Mouse (Mus musculus): Measurements from ENCODE around the gene Tsen15.

Tsen15 gene

DNA sequence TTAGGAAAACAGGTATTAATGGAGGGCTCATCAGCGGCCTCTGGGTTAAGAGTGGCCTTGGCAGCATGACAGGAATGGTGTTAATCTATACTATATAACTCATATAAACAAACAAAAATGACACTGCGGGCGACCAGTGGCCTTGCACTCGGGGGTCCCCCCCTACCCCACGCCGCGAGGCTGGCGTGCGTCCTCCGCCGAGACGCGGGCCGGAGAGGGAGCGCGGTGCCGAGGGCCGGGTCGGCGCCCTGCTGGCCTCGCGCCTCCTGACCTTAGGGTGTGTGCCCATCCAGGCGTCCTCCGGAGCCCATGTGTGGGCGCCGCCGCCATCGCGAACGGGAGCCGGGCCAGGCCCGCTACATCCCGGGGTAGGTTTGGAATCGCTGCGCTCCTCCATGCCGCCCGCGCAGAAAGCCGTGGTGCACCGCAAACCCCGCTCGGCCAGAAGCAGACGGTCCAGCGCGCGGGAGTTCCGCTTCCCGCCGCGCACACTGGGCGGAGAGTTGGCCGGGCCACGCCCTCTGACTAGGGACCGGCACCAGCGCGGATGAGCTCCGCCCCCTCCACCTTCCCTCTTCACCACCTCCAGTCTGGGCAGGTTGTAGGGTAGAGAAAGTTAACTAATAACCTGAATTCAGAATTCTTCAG is at the start of gene Tsen15:
TSS of gene Tsen15 (minus strand) at position 501 of the 648 bp plus-strand sequence.
- peak; percentile 48 to 74 for DNase-seq (ENCODE audit: low spot score in 2 of 2)

DNA sequence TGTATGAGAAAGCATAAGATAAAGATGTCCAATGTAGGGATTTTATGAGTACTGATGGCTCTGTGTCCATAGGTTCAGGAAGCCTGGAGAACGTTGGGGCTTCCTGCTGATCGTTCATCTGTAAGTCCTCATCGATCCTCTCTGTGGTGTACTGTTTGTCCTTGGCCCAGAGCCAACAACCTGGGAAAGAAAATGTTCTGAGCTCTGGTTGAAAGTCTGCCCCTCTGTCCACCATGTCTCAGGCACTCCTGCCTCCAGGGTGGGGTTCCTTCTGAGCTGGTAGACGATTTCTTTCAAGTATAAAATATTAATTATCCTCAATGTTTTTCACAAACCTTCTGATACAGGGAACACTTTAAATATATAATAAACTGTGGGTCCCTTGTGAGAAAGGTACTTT is 47.7 kb upstream of the Tsen15 start:
- no peak for DNase-seq (ENCODE audit: low spot score in 2 of 2)

DNA sequence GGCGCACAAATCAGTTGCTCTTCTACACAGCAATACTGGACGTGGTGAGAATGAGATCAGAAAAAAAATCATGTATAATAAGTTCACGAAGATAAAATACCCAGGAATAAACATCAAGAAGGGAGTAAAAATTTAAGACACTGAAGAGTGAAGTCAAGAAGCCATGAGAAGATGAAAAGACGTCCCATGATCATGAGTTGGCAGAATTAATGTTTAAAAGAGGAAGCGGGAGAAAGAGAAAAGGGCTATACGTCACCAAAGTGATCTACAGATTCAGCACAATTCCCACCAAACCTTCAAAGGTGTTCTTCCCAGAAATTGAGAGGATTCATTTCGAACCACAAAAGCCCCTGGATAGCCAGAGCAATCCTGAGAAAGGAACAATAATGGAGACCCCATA is 43.3 kb upstream of the Tsen15 start:
- no peak for DNase-seq (ENCODE audit: low spot score in 2 of 2)

DNA sequence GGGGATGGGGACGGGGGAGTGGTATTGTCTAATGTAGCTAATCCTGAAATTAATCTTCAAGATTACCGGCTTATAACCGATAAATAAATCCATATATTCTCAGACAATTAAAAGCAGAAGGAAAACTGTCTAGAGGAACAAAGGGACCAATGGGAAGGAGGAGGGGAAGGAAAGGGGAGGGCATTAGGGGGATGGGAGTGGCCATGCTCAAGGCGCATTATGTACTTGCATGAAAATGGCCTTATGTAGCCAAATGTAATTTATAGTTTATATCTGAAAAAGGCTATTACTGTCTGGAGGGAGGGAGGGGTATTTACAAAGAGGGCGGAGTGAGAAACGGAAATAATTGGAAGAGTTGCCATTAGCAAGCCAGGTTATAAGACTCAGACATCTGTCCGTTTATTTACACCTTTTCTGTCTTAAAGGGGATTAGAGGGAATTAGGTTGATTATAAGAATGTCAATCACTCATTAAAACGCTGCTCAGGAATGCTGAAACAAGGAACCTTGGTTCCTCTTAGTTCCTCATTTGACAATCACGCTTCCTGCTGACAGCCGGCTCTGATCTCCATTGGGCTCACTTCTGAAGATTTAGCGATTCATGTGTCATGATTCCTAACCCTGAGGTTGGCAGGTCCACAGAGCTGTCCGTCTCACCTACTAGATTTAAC is 41.6 kb upstream of the Tsen15 start:
- no peak for DNase-seq (ENCODE audit: low spot score in 2 of 2)

DNA sequence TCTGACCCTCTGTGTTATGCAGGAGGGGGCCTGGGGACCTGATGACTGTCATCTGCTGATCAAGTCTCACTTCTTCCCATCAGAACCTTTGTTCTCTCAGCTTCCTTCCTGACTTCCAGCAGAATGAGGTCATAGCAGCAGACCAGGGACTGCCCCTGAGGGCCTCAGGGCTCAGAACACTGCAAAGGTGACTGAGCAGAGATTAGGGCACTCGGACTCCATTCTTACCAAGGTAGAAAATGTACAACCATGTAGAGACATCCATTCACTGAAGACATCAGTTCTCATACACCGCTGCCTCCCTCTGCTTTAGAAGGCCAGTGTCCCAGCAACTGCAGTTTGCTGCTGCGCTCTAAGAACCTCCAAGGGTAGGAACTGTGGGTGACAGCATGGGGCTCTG is 36.6 kb upstream of the Tsen15 start:
- no peak for DNase-seq (ENCODE audit: low spot score in 2 of 2)

DNA sequence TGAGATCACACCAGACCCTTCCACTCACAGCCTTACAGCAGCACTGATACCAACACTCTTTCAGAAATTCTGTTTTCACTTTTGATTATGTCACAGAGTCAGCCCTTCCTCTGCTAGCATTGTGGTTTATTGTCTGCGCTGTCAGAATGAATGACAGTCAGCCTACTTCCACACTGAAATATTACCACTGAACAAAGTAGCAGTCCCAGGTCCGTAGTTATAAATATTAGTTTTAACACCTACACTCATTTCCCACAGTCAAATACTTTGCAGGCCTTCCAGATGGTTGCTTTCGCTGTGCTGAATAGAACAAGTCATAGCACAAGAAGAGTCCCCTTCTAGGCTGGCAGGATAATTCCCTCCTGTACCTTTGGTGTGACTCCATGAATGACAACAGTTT is 35.8 kb upstream of the Tsen15 start:
- DNase-seq (ENCODE audit: low spot score in 2 of 2): no peak

DNA sequence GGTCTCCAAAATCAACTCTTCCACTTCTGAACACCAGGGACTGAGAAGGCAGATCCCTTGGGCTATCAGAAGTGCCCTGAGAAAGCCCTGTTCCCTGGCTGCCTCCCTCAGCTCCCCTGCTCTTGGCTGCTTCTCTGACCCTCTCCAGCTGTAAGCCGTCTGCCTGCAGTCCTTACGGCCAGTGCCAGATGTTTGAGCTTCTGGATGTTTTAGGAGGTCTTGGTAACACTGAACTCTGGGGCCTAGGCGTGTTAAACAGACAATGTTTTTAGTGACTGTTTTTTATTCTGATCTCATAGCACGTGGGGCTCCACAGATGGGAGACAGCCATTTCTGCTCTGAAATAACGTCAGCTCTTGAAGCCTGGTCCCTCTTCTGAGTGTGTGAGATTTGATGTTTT is 31.1 kb upstream of the Tsen15 start:
- no peak for DNase-seq (ENCODE audit: low spot score in 2 of 2)

DNA sequence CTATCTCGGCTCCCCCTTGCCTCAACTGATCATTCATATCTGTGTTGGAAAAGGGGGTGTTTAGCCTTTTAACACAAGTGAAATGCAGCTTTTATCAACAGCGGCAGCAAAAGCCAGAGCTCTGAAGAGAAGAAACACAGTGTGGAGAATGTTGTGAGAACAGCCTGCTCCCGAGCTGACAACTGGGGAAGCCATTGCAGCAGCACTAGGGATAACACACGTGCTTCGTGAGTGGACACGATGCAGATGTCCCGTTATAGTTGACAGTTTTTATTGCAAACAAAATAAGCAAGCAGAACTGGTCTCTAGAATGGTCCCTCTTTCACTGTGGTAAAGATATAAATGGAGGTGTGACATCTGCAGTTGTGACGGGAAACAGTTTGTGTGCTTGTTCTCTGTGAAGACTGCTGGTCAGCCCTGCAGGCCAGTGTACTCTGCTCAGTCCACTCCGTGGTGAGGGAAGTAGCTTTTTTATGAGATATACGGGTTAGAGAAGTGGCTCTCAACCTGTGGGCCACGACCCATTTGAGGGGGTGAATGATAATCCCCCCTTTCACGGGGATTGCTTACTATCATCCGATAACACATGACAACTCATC is 29.9 kb upstream of the Tsen15 start:
- no peak for DNase-seq (ENCODE audit: low spot score in 2 of 2)

DNA sequence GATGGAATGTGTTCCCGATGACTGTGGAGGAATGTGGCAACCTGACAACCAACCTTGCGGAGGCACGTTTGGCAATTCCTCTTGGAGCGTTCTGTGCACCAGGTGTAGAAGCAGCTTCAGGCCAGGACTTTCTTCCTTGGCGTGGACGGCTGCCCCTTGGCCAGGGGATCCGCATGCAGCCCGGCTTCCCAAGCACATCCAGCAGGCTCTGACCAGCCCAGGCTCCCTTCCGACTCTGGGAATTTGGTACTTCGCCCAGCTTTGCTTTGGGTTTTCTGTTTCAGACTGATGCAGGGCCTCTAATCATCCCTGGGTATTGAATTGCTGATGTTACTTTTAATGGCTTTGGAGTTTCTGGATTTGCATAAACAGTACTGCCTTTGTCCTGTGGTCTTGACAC is 28.0 kb upstream of the Tsen15 start:
- no peak for DNase-seq (ENCODE audit: low spot score in 2 of 2)

DNA sequence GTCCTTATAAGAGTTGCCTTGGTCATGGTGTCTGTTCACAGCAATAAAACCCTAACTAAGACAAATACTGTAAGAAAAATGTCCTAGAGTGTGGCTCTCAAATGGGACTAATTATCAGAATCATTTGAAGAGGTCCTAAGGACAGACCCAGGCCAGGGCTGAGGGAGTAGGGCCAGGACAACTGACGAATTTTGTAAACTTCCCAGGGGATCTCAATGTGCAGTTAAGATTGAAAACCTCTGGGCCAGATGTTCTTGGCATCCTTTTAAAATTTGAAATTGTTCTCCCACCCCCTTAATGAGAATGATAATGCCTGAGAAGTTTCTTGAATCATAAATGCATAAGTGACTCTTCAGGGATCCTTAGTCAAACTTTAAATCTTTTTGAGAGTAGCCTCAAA is 27.5 kb upstream of the Tsen15 start:
- no peak for DNase-seq (ENCODE audit: low spot score in 2 of 2)

DNA sequence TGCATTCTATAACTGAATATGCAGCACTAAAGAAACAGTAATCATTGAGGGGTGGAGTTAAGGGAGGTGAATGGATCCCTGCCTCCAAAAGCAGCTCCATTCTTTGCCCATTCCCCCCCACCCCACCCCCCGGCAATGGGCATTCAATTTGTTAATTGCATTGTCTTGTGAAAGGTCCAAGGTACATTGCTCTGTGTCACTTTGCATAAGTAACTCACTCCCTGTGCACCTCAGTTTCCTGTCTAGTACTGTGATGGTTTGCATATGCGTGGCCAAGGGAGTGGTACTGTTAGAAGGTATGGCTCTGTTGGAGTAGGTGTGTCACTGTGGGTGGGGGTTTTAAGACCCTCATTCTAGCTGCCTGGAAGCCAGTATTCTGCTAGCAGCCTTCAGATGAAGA is 26.6 kb upstream of the Tsen15 start:
- no peak for DNase-seq (ENCODE audit: low spot score in 2 of 2)

DNA sequence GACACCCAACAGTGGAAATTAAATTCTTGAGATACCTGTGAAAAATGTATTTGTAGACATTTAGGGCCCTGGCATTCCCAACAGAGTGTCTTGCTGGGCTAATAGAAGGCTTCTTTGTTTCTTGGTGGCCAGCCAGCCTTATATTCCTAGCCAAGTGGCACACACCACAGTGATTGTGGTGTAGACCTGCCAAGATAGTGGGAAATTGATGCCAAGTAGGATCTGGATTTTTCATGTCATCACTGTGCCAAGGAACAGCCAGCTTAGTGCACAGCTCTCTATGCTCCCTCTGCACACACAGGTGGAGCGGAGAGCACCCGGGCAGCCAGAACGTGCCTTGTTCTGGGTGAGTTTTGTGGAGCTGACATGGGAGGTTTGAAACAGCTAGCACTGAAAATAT is 24.2 kb upstream of the Tsen15 start:
- DNase-seq (ENCODE audit: low spot score in 2 of 2): no peak

DNA sequence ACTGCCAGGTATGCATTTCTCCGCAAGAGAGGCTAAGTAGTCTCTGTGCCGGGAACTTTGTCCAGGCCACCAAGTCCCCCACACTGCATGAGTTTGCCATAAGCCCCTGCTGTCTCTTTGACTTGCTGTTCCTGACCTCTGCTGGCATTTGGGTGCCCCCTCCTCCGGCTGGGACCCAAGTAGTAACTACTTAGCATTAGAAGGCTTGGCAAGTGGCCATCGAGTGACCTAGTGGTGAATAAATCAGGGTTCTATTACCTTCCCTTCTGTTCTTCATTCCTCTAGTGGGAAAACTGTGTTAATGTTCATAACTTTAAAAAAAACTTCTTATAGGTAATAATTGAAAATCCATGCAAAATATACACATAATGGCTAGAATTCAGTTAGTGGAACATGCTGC is 22.9 kb upstream of the Tsen15 start:
- DNase-seq (ENCODE audit: low spot score in 2 of 2): no peak

DNA sequence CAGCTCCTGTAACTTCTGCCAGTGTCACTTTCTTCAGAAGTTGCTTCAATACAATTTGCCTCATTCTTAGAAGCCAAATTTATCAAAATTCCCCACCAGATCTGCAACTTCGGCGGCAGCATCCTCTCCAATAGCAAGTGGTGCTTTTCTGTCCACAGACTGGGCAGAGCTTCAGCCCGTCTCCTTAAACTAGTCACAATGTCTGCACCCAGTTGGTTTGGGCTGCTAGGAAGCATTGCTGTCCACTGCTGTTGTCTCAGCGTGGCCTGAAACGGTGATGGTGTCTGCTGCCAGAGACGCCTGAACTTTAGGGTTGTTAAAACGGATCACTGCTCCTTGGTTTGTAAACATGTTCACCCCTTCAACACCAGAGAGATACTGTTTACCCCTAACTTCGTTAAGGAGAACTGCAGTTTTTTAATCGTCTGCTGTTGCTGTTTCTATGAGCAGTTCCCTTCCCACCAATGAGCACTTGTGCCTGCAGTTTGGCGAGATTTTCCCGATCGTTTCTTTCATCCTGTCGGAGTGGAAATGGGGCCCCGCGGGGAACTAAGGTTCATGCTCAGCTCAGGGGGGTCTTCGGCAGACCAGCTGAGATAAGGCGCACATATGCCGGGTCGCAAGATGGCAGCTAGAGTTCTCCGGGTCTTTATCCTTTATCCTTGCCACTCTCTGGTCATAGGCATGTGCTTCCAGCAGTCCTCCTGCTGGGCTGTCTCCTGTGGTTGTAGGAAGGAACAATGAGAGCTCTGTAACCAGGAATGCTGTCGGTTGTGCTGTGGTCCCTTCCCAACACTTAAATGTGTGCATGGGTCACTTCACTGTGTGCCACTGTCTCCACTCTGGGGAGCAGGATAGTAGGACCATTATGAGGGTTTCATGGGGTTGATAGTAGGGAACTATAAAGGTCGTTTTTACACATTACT is 20.8 kb upstream of the Tsen15 start:
- no peak for DNase-seq (ENCODE audit: low spot score in 2 of 2)

DNA sequence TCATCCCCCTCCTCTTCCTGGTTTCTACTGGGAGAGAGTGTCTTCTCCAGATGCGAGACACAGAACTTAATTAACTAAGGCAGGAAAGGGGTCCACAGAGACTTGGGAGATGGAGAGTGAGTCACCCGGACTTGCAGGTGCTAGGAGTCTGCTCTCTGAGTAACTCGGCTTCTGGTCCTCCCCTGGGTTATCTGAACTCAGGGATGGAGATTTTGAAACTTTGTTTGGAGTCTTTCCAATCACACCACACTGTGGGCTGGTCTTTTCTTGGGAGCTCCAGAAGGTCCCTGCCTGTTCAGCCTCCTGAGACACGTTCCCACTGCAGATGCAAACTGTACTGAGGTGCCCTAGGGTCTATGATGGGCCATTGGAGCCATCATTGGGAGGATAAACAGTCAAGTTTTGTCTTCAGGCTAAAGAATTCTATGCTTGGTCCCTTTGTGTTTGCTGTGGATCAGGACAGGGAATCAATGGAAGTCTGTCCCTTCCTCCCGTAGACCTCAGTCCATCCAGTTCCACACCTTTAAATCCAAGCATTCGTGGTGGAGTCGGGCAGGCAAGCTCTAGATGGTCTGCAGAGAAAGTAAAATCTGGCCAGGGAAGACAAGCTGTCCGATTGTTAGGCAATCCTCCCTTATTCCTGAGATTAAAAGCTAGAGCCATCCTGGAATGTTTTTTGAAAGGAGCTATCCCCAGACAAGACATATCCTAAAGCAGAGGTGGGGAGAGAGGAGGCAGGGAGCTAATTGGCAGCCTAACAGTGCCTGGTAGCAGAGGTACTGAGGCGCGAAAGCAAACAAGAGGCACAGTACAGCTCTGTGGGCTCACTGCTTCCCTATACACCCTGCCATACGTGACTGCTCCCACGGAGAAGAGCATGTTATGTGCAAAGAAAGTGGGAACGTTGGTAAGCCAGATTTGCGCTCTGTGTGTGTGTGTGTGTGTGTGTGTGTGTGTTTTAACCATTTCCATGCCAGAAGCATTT is 14.4 kb upstream of the Tsen15 start:
- no peak for DNase-seq (ENCODE audit: low spot score in 2 of 2)

DNA sequence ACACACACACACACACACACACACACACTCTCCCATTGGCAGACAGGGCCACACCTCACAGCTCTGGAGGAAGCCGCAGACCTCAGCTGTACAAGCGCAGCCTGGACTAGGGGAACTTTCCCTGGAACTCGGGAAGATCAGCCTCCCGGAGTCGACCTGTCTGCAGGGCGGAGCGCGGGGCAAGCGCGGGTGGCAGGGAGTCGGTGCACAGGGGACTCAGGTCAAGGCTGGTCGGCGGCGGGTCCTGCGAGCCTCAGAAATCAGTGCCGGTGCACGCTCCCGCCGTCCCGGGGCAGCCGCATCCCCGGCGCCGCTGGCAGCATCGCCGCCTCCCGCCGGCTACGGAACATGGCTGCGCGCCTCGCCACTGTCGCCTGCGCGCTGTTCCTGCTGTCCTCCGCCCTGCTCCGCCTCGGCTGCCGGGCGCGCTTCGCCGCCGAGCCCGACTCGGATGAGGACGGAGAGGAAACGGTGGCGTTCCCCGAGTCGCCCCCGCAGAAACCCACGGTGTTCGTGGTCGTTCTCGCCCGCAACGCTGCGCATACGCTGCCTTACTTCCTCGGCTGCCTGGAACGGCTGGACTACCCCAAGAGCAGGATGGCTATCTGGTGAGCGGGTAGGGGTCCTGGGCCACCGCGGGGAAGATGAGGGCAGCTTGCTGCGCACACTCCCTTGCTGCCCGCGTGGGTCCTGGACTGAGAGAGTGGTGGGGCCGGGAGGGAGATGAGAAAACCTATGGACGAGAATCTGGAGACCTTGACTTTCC is 13.5 kb upstream of the Tsen15 start, which contains the start of gene Colgalt2:
TSS of gene Colgalt2 (plus strand) at position 41 of the 766 bp plus-strand sequence.
- DNase-seq (ENCODE audit: low spot score in 2 of 2): peak; percentile 6 to 15

DNA sequence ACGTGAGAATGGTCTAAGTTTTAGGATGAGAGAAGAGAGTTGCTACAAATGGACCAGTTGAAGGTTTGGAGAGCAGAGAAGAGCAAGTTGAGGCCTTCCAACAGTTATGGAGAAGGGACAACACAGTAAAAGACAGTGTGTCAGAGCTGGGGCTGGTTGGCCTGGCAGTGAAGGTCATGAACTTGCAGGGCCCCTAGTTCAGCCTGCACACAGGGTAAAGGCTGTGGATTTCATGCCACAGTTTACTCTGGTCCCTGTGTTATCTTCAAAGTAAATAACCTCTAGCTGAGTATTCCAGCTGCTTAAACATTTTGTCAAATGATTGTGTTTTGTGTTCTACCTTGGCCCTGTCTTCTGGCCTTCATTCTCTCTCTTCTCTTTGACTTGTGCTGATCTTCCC is 12.2 kb upstream of the Tsen15 start:
- no peak for DNase-seq (ENCODE audit: low spot score in 2 of 2)

DNA sequence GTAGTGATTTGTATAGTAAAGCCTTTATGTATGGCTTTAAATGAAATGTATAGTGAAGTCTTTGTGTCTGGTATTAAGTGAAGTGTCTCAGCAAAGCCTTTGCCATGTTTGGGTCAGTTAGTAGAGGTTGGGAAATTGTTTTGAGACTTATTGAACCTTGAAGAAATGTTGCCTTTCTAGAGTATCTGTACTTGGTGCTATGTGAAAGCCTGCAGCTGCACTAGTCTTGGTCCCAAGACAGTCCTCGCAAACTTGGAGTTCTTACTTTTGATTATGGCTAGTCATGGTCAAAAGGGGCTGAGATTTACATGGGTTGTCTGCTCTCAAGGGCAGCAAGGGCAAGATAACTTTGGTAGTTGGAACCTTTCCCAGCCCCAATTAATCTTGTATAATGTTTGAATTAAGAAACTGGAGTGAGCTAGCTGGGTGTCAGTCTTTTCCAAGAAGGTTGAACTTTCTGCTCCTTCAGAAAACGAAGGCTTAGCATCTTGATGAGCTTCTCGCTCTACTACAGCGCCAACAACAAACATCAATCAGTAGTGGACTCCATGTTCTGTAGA is 8.5 kb upstream of the Tsen15 start:
- DNase-seq (ENCODE audit: low spot score in 2 of 2): no peak

DNA sequence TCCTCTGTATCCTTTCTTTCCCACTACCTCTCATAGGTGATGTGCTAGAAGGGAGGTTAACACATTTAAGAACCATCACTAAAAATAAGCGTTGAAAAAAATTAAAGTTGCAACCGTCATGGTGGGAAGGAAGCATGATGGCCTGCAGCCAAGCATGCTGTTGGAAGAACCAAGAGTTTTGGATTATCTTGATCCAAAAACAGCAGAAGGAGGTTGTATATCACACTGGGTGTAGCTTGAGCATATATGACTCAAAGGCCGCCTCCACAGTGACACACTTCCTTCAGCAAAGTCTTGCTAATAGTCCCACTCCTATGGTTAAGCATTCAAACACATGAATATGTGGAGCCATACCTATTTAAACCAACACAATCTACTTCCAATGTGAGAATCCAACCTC is 7.6 kb upstream of the Tsen15 start:
- DNase-seq (ENCODE audit: low spot score in 2 of 2): no peak

DNA sequence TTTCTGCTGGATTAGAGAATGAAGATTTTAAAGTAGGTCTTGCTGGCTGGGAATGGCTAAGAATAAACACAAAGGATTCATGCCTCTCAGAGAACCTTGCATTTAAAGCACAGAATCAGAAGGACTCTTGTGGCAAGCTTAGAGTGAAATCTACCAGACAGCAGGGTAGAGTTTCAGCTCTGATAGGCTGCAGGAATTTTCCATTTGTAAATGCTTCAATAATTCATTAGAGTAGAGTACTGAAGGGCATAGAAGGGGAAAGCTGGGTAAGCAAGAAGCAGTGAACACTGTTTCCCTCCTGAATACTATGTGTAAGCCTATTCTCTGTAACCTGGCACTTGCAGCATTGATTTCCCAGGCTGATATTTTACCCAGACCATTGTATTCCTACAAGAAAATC is 2.8 kb upstream of the Tsen15 start:
- no peak for DNase-seq (ENCODE audit: low spot score in 2 of 2)
